Mouse (Mus musculus): ENCODE data around the gene Mcrs1.

- no peak for TF ChIP-seq CHD2 (IDR thresholded peaks at IDR 0.05; ENCODE audit: low read depth, low read length)
- TF ChIP-seq MAFK (IDR thresholded peaks at IDR 0.05; ENCODE audit: insufficient read depth, low read depth, low read length), result no peak
- no peak for TF ChIP-seq HCFC1 (IDR thresholded peaks at IDR 0.05; ENCODE audit: borderline replicate concordance, insufficient read depth, low read length)
These were observed 24.3 kb upstream of the Mcrs1 start for GRCm38 (mm10) chr15:99276095-99276494.

Data from ES-E14 (cell line).